Mouse (Mus musculus) heart, postnatal 0 days (tissue): ENCODE results near the gene Gm1673.

Experiments used
- CTCF ChIP-seq: IDR thresholded peaks from 2 replicates; pipeline ENCODE4 v1.5.1; 2016; ENCODE audit warnings: antibody characterized with exemption, control low read depth, low read depth
- EP300 ChIP-seq: IDR thresholded peaks from 2 replicates; pipeline ENCODE4 v1.6.1; 2016; ENCODE audit warnings: antibody characterized with exemption, low read depth

DNA sequence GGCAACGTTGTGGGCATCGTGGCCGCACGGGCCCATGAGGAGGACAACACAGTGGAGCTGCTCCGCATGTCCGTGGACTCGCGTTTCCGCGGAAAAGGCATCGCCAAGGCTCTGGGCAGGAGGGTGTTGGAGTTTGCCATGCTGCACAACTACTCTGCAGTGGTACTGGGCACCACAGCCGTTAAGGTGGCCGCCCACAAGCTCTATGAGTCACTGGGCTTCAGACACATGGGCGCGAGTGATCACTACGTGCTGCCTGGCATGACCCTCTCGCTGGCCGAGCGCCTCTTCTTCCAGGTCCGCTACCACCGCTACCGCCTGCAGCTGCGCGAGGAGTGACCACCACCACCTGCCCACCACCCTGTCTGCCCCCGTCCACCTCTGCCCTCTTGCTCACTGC, 17.6 kb downstream of the Gm1673 start:
- TF ChIP-seq CTCF, result no peak
- no peak for TF ChIP-seq EP300
